Mouse (Mus musculus): ENCODE data around the gene Capg. TPM values are rescaled to one million over a fixed set of nuclear protein-coding genes. Genes with fewer than 3 reads are reported as not detected.
A peak's percentile ranks its signal among the peaks of the same experiment; 100 is the strongest.

The Capg gene
- polyA plus RNA-seq, 1 experiment: 4.8 TPM

DNA sequence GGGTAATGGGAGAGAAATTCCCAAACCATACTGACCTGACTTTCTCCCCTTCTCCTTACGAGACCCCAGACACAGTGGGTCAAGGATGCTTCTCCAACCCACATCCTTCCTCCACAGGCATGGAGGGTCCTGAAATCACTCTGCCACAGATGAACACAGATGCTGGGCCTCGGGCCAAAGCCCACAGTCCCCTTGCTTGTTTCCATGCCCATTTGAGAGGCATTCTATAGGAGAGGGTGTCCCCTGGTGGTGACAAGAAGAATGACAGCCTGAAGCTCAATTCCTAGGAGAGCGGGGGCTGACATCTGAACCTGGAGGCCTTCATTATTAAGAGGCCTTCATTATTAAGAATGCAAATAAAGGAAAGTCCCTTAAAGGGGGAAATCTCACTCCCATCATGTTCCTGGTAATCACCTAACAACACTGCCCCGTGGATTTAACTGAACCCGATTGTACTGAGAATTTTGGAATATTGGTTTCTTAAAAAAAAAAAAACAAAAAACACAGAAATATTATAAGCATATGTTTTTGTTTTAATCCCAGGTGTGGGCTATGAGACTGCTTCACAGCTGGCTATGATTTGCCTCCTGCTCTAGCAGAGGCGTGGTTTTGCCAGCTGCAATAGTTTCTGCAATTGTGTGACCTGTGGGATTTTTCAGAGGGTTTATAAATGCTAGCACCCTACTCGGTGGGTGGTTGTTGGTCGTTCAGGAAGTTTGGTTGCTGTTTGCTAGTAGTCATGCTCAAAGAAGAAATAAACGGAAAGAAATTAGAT lies 10.0 kb upstream of the Capg start:
- no peak overlapping the region for H3K27ac ChIP-seq (ENCODE audit: insufficient read depth, low read length)

GRCm38 (mm10) chr6:72535165-72535564 lies 9.0 kb upstream of the Capg start:
- no peaks in the 10 kb centered on the region for H3K27me3 ChIP-seq (ENCODE audit: control insufficient read depth, insufficient read depth, low read length)
- no peak overlapping the region for H3K4me3 ChIP-seq (replicated peaks; ENCODE audit: insufficient read depth, low read depth, low read length)
- peak; percentile 65 to 79 for DNase-seq
- no peaks in the 10 kb centered on the region for H3K4me1 ChIP-seq (ENCODE audit: control insufficient read depth, insufficient read depth, low read length)
- no peak overlapping the region for H3K27ac ChIP-seq (ENCODE audit: insufficient read depth, low read length)
- WGBS: 5% methylated on average over 9 of the region's 9 CpGs
- TF ChIP-seq CTCF (IDR thresholded peaks at IDR 0.05; ENCODE audit: borderline replicate concordance, insufficient read depth, low read depth, low read length): peak; percentile 75; the same call in 1 of the 2 replicates
- no peak for TF ChIP-seq POLR2A (IDR thresholded peaks at IDR 0.05; ENCODE audit: borderline replicate concordance, insufficient read depth, low read length)

More for the DNA sequence above, 10.0 kb upstream of the Capg start:
- 43% methylated on average over 9 of the region's 9 CpGs for WGBS
- TF ChIP-seq POLR2A (IDR thresholded peaks at IDR 0.05; ENCODE audit: borderline replicate concordance, insufficient read depth, low read length): no peak
- TF ChIP-seq CTCF (IDR thresholded peaks at IDR 0.05; ENCODE audit: borderline replicate concordance, insufficient read depth, low read depth, low read length): peak; percentile 91
- H3K4me3 ChIP-seq (replicated peaks; ENCODE audit: insufficient read depth, low read depth, low read length): no peak overlapping the region
- no peaks in the 10 kb centered on the region for H3K27me3 ChIP-seq (ENCODE audit: control insufficient read depth, insufficient read depth, low read length)
- peak; percentile 57 for DNase-seq
- no peaks in the 10 kb centered on the region for H3K4me1 ChIP-seq (ENCODE audit: control insufficient read depth, insufficient read depth, low read length)

GRCm38 (mm10) chr6:72537998-72538500 lies 6.1 kb upstream of the Capg start:
- H3K27ac ChIP-seq (ENCODE audit: insufficient read depth, low read length): peak overlapping the region; percentile 82
- TF ChIP-seq POLR2A (IDR thresholded peaks at IDR 0.05; ENCODE audit: borderline replicate concordance, insufficient read depth, low read length) (no peak), CTCF (IDR thresholded peaks at IDR 0.05; ENCODE audit: borderline replicate concordance, insufficient read depth, low read depth, low read length) (no peak)
- peak overlapping the region; percentile 73 for H3K4me3 ChIP-seq (replicated peaks; ENCODE audit: insufficient read depth, low read depth, low read length)
- H3K27me3 ChIP-seq (ENCODE audit: control insufficient read depth, insufficient read depth, low read length): no peaks in the 10 kb centered on the region
- WGBS: 61% methylated on average over 10 of the region's 10 CpGs
- H3K4me1 ChIP-seq (ENCODE audit: control insufficient read depth, insufficient read depth, low read length): no peaks in the 10 kb centered on the region
- DNase-seq: peak in 1 of 2 experiments; percentile 37

DNA sequence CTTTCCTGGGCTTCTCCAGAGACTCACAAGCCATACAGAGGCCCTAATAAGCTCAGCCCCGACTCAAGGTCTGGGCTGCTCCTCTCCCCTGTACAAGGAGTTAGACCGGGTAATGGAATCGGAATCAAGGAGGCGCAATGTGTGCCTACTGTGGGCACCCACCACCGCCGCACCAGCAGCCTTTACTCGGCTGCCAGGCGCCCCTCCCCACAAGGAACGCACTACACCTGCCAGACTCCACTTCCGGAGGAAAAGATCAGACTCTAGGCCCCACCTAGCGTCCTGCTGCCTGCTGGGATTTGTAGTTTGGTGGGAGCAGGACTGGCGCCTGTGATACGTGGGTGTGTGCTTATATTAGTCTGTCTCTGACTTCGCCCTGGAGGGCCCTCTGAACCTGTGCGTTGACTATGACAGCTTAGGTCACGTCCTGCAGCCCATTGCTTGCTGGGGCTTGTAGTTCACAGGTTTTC lies 5.6 kb upstream of the Capg start:
- WGBS: 2% methylated on average over 16 of the region's 16 CpGs
- Histone ChIP-seq H3K4me1 (ENCODE audit: control insufficient read depth, insufficient read depth, low read length) (no peaks in the 10 kb centered on the region), H3K27ac (ENCODE audit: insufficient read depth, low read length) (peak overlapping the region; percentile 82), H3K27me3 (ENCODE audit: control insufficient read depth, insufficient read depth, low read length) (no peaks in the 10 kb centered on the region), H3K4me3 (replicated peaks; ENCODE audit: insufficient read depth, low read depth, low read length) (peak overlapping the region; percentile 73)
- TF ChIP-seq CTCF (IDR thresholded peaks at IDR 0.05; ENCODE audit: borderline replicate concordance, insufficient read depth, low read depth, low read length) (no peak), POLR2A (IDR thresholded peaks at IDR 0.05; ENCODE audit: borderline replicate concordance, insufficient read depth, low read length) (peak; percentile 92)
- DNase-seq: peak; percentile 91 to 97

- no peak for DNase-seq
- Histone ChIP-seq H3K4me3 (replicated peaks; ENCODE audit: insufficient read depth, low read depth, low read length) (no peak overlapping the region), H3K27me3 (ENCODE audit: control insufficient read depth, insufficient read depth, low read length) (no peaks in the 10 kb centered on the region), H3K4me1 (ENCODE audit: control insufficient read depth, insufficient read depth, low read length) (no peaks in the 10 kb centered on the region), H3K27ac (ENCODE audit: insufficient read depth, low read length) (0 out of 2 replicates have a peak overlapping the region, but pooled peaks have one; percentile 3)
- TF ChIP-seq POLR2A (IDR thresholded peaks at IDR 0.05; ENCODE audit: borderline replicate concordance, insufficient read depth, low read length) (no peak), CTCF (IDR thresholded peaks at IDR 0.05; ENCODE audit: borderline replicate concordance, insufficient read depth, low read depth, low read length) (no peak)
- 59% methylated on average over 12 of the region's 12 CpGs for WGBS
Measured at GRCm38 (mm10) chr6:72543265-72543850, 833 bp upstream of the Capg start.

- Histone ChIP-seq H3K4me3 (replicated peaks; ENCODE audit: insufficient read depth, low read depth, low read length) (no peak overlapping the region), H3K27me3 (ENCODE audit: control insufficient read depth, insufficient read depth, low read length) (no peaks in the 10 kb centered on the region), H3K27ac (ENCODE audit: insufficient read depth, low read length) (no peak overlapping the region), H3K4me1 (ENCODE audit: control insufficient read depth, insufficient read depth, low read length) (no peaks in the 10 kb centered on the region)
- 64% methylated on average over 7 of the region's 7 CpGs for WGBS
- no peak for DNase-seq
- TF ChIP-seq POLR2A (IDR thresholded peaks at IDR 0.05; ENCODE audit: borderline replicate concordance, insufficient read depth, low read length) (no peak), CTCF (IDR thresholded peaks at IDR 0.05; ENCODE audit: borderline replicate concordance, insufficient read depth, low read depth, low read length) (no peak)
Measured at GRCm38 (mm10) chr6:72545377-72545776, 1.2 kb downstream of the Capg start.

GRCm38 (mm10) chr6:72547121-72547520 lies 2.9 kb downstream of the Capg start:
- Histone ChIP-seq H3K4me3 (replicated peaks; ENCODE audit: insufficient read depth, low read depth, low read length) (no peak overlapping the region), H3K4me1 (ENCODE audit: control insufficient read depth, insufficient read depth, low read length) (no peaks in the 10 kb centered on the region), H3K27me3 (ENCODE audit: control insufficient read depth, insufficient read depth, low read length) (no peaks in the 10 kb centered on the region), H3K27ac (ENCODE audit: insufficient read depth, low read length) (no peak overlapping the region)
- no peak for DNase-seq
- WGBS: 93% methylated on average over 2 of the region's 2 CpGs
- TF ChIP-seq POLR2A (IDR thresholded peaks at IDR 0.05; ENCODE audit: borderline replicate concordance, insufficient read depth, low read length): no peak
- TF ChIP-seq CTCF (IDR thresholded peaks at IDR 0.05; ENCODE audit: borderline replicate concordance, insufficient read depth, low read depth, low read length): no peak
